Mouse (Mus musculus) gonadal fat pad, adult 2 months (tissue): ENCODE measurements around the gene Olfr780. TPM values are rescaled to one million over a fixed set of nuclear protein-coding genes. Genes with fewer than 3 reads are reported as not detected.
"Not testable (repeated sequence)": the region's sequence is repeated elsewhere in the genome, so short reads cannot be mapped to it uniquely, and the experiment has no call there.

Experiments used
- DNase-seq: peaks from one replicate; pipeline ENCODE4 v3.0.0-alpha.2; 2012; ENCODE audit warnings: low read depth
- polyA plus RNA-seq: library from polyadenylated mRNA; depleted of rRNA; stranded (reverse); fragments of >200 nt; gene quantifications from 2 replicates; pipeline ENCODE4 v1.2.3, GENCODE M21; 2012; rRNA removed

Gene Olfr780
- not detected in 2 replicates for polyA plus RNA-seq

DNA sequence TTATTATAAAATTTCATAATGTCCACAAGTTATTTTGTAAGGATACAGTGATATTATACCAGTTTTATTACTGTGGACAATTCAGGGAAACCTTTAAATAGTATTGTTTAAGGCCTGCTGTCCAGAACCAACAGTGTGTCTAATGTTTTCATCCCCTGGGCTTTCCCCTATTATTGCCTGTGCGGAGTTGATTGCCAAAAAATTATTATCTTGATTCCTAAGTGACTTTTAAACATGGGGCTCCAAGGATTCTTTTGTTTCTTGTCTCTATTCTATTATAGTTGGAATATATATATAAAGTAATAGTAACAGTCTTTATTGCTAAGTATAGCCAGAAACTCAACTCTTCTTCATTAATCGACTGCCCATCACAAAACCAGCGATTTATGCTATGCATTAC is at the start of gene Olfr780:
Gene Olfr780 (plus strand): TSS at position 301 of the 400 bp plus-strand sequence.
- DNase-seq = no peak

DNA sequence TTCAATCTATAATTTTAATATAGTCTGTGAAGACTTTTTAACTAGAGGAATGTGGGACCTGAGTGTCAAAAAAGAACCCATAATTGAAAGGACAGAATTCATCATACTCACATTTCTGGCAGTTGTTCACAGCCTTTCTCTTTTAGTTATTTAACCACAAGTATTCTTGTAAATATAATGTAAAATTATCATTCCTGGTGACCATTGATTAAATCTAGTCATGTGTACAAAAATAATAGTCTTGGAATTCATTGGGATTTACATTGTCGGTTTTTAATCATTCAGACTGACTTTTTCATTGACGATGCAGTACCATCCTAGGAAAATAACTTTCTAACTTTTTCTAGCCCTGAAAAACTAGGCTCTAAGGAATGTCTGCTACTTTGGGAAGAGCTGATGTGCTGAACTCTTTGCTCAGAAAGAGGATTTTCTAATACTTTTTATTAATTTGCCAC is 46.8 kb upstream of the Olfr780 start, which contains the start of gene Olfr777:
Gene Olfr777 (minus strand): TSS at position 405 of the 455 bp plus-strand sequence.
- no peak for DNase-seq

DNA sequence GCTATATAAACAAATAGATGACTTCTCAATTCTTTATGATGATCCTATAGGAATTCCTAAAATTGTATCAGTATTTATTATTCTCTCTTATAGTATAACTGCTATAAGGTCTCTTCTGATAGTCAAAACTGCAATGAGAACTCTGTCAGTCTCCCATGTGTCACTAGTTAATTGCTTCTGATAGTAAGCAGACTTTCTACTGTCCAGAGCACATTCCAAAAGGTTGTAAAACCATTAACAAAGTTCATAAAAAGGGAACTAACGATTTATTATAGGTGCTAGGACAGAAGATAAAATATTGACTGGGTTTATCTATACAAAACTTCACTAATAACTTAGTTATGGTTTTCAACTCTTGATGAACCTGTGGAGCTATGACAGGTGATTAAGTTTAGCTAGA is 4.9 kb upstream of the Olfr780 start:
- not testable (repeated sequence) for DNase-seq

DNA sequence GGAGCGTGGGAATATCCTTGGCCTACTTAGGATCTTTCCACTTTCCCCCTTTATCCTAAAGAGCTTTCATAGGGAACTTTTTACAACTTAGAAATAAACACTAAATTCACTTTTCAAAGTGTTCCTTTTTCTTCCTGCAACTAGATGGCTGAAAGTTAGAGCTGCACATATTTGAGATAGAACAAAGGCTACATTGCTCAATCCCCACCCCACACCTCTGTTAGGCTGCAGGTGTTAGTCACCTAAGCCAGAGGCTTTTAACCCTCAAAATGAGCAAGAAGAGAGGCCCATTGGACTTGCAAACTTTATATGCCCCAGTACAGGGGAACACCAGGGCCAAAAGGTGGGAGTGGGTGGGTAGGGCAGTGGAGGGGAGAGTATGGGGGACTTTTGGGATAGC is 4.4 kb upstream of the Olfr780 start:
- DNase-seq = not testable (repeated sequence)

DNA sequence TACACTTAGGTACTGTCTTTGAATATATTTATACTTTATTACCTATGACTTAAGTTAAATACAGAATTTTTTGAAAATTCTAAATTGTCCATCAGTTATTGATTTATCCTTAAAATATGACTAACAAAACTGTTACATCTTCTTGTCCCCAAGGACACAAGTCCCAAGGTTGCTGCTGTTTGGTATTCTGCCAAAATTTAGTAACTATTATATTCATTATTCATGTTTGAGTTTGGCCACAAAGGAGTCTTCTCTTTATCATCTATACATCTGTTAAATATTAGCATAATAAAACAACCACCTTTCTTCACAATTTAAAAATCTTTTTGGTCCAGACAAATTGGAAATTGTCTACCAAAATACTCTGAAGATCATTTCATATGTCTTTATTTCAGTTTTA is 10.6 kb downstream of the Olfr780 start, which contains the start of gene Olfr781:
Gene Olfr781 (plus strand): TSS at position 301 of the 400 bp plus-strand sequence.
- no peak for DNase-seq

DNA sequence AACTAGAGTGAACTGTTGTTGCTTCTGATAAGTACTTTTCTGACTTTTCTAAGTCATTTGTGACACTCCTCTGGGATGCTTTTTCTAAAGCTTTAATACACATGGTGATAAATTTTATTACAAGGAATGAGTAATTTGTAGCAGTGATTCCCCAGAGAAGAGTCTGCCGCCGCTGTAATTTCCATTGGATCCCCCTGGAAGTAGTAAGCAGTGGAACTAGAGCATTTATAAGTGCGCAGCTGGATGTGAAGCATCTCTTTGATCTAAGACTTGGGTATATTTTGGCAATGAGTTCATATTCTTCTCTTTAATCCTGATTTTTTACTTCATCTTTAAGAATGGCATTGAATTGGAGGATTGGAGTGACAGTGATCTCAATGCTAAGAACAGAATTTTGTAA is 30.6 kb downstream of the Olfr780 start, which contains the start of gene Olfr782:
Gene Olfr782 (plus strand): TSS at position 301 of the 400 bp plus-strand sequence.
- no peak for DNase-seq

DNA sequence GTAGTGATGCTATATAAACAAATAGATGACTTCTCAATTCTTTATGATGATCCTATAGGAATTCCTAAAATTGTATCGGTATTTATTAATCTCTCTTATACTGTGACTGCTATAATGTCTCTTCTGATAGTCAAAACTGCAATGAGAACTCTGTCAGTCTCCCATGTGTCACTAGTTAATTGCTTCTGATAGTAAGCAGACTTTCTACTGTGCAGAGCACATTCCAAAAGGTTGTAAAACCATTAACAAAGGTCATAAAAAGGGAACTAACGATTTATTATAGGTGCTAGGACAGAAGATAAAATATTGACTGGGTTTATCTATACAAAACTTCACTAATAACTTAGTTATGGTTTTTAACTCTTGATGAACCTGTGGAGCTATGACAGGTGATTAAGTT is 34.6 kb downstream of the Olfr780 start:
- not testable (repeated sequence) for DNase-seq

DNA sequence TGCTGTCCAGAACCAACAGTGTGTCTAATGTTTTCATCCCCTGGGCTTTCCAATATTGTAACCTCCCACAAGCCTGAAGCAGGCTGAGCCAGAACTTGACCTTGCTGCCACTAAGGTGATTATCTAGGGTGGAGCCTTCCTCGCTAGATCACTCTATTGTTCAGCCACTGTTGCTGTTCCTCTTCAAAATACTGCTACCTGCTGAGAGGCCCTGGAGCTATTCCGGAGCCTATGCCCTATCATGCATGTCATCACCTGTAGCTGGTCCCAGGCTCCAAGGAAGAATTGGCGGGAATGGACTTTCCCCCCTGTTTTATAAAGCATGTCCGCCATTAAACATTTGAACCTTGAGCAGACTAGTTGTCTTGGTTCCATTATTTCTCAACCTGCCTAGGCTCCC is 38.6 kb downstream of the Olfr780 start:
- DNase-seq = not testable (repeated sequence)

DNA sequence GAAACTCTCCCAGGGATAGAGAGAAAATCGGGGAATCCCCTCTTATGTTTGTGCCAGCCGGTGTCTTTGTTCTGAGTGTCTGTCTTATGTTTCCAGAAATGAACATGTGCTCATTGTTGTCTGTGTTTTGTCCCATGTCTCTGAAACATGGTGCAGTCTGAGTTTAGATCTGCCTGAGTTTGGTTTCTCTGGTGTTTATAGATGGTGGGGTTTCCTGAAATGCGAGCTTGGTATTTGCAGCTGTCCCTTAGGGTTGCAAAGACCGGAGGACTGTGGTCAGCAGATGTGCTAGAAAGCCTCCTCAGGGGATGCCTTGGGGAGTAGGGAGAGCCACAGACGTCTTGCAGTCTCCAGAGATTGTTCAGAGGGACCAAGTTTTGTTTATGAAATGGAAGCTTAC is 39.4 kb downstream of the Olfr780 start:
- no peak for DNase-seq

Other genes with a start within 250 kb of the Olfr780 start
- gene Olfr766-ps1, start 249.1 kb upstream of the Olfr780 start, polyA plus RNA-seq = not detected in 2 replicates
- gene Olfr767, start 235.2 kb upstream of the Olfr780 start, polyA plus RNA-seq = not detected in 2 replicates
- not detected in 2 replicates for gene Olfr768, start 218.7 kb upstream of the Olfr780 start, polyA plus RNA-seq
- gene Olfr769, start 200.3 kb upstream of the Olfr780 start, polyA plus RNA-seq = not detected in 2 replicates
- gene Olfr770, start 179.1 kb upstream of the Olfr780 start, polyA plus RNA-seq = not detected in 2 replicates
- gene Olfr771, start 153.4 kb upstream of the Olfr780 start, polyA plus RNA-seq = not detected in 2 replicates
- not detected in 2 replicates for gene Olfr772, start 140.2 kb upstream of the Olfr780 start, polyA plus RNA-seq
- gene Olfr773, start 130.7 kb upstream of the Olfr780 start, polyA plus RNA-seq = not detected in 2 replicates
- not detected in 2 replicates for gene Olfr774, start 81.9 kb upstream of the Olfr780 start, polyA plus RNA-seq
- gene Olfr775, start 69.7 kb upstream of the Olfr780 start, polyA plus RNA-seq = not detected in 2 replicates
- gene Olfr776, start 59.0 kb upstream of the Olfr780 start, polyA plus RNA-seq = not detected in 2 replicates
- gene Olfr777, start 46.6 kb upstream of the Olfr780 start, polyA plus RNA-seq = not detected in 2 replicates
- gene Olfr781, start 10.7 kb downstream of the Olfr780 start, polyA plus RNA-seq = not detected in 2 replicates
- not detected in 2 replicates for gene Olfr782, start 30.7 kb downstream of the Olfr780 start, polyA plus RNA-seq
- gene Olfr784, start 66.0 kb downstream of the Olfr780 start, polyA plus RNA-seq = 0.03 and 0.05 TPM in 2 replicates
- not detected in 2 replicates for gene Olfr785, start 87.3 kb downstream of the Olfr780 start, polyA plus RNA-seq
- gene Olfr786, start 109.2 kb downstream of the Olfr780 start, polyA plus RNA-seq = not detected in 2 replicates
- gene Olfr787, start 143.7 kb downstream of the Olfr780 start, polyA plus RNA-seq = not detected in 2 replicates
- not detected in 2 replicates for gene Olfr788, start 152.9 kb downstream of the Olfr780 start, polyA plus RNA-seq
- not detected in 2 replicates for gene Olfr789, start 166.6 kb downstream of the Olfr780 start, polyA plus RNA-seq
- gene Olfr790, start 180.4 kb downstream of the Olfr780 start, polyA plus RNA-seq = not detected in 2 replicates
- gene Olfr791, start 203.7 kb downstream of the Olfr780 start, polyA plus RNA-seq = not detected in 2 replicates
- not detected in 2 replicates for gene Olfr792, start 221.0 kb downstream of the Olfr780 start, polyA plus RNA-seq
- gene Olfr794, start 249.5 kb downstream of the Olfr780 start, polyA plus RNA-seq = not detected in 2 replicates